ENCODE assay signal across 18 mouse cellular contexts in the genomic region with DNA sequence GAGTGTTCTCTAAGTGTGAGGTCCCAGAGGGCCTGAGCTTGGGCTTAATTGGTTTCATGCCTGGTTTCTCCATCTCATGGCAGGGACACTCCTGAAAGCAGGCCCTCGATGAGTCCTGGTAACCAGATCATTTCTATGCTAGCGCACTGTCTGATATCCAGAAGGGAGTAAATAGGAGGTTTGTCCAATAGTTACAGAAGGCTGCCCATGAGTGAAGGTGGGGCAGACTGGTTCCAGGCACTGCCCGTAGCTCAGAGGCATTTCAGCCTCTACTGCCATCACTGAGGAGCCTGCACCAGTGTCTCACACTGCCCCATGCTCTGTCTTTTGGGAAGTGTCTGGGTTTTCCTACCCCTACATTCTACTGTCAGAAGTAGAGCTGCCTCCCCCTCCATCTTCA.
"Had no signal": no experiment of that assay in that cellular context is flagged by ENCODE, and none has a peak within 500 bp of the region (broad histone marks: within the 10 kb centered on the region; RNA-seq: fewer than 3 reads in every experiment).

No protein-coding gene starts in this region.

- H3K9me3 ChIP-seq: intestine, embryonic 15.5 days; limb, embryonic 13.5 days; liver, embryonic 13.5 days; midbrain, embryonic 12.5 days; midbrain, embryonic 15.5 days; neural tube, embryonic 13.5 days; stomach, embryonic 15.5 days had no signal

- H3K36me3 ChIP-seq: intestine, embryonic 15.5 days; limb, embryonic 13.5 days; liver, embryonic 13.5 days; midbrain, embryonic 12.5 days; midbrain, embryonic 15.5 days; neural tube, embryonic 13.5 days; stomach, embryonic 15.5 days had no signal

- H3K9ac ChIP-seq: intestine, embryonic 15.5 days; limb, embryonic 13.5 days; liver, embryonic 13.5 days; midbrain, embryonic 12.5 days; midbrain, embryonic 15.5 days; neural tube, embryonic 13.5 days; stomach, embryonic 15.5 days had no signal

- ATAC-seq: intestine, embryonic 15.5 days; midbrain, embryonic 15.5 days had no signal

- H3K4me3 ChIP-seq: intestine, embryonic 15.5 days; limb, embryonic 13.5 days; liver, embryonic 13.5 days; midbrain, embryonic 12.5 days; midbrain, embryonic 15.5 days; myocyte; neural tube, embryonic 13.5 days; stomach, embryonic 15.5 days had no signal

- H3K4me2 ChIP-seq: intestine, embryonic 15.5 days; limb, embryonic 13.5 days; liver, embryonic 13.5 days; midbrain, embryonic 12.5 days; midbrain, embryonic 15.5 days; neural tube, embryonic 13.5 days; stomach, embryonic 15.5 days had no signal

- H3K4me1 ChIP-seq: intestine, embryonic 15.5 days; stomach, embryonic 15.5 days had no signal

- H3K27ac ChIP-seq: intestine, embryonic 15.5 days; limb, embryonic 13.5 days; liver, embryonic 13.5 days; midbrain, embryonic 12.5 days; midbrain, embryonic 15.5 days; neural tube, embryonic 13.5 days; stomach, embryonic 15.5 days had no signal

- H3K27me3 ChIP-seq: intestine, embryonic 15.5 days; limb, embryonic 13.5 days; liver, embryonic 13.5 days; midbrain, embryonic 12.5 days; midbrain, embryonic 15.5 days; stomach, embryonic 15.5 days had no signal

- DNase-seq: kidney, adult 18-20 months; kidney, postnatal 14 days; left cerebral cortex, postnatal 4 days; liver, embryonic 13.5 days; lung, adult 2 months; lung, postnatal 14 days; lung, postnatal 4 days; retina, postnatal 1 day; right cerebral cortex, postnatal 25 days; spleen, adult 18-20 months; thymus, postnatal 25 days had no signal
